Mouse (Mus musculus): ENCODE measurements around the gene Ifitm10. TPM values are rescaled to one million over a fixed set of nuclear protein-coding genes. Genes with fewer than 3 reads are reported as not detected.
"Not testable (repeated sequence)": the region's sequence is repeated elsewhere in the genome, so short reads cannot be mapped to it uniquely, and the experiment has no call there.

Ifitm10 gene
- total and polyA plus RNA-seq, 2 experiments from 2014 or later = 3.9 to 4.0 TPM

DNA sequence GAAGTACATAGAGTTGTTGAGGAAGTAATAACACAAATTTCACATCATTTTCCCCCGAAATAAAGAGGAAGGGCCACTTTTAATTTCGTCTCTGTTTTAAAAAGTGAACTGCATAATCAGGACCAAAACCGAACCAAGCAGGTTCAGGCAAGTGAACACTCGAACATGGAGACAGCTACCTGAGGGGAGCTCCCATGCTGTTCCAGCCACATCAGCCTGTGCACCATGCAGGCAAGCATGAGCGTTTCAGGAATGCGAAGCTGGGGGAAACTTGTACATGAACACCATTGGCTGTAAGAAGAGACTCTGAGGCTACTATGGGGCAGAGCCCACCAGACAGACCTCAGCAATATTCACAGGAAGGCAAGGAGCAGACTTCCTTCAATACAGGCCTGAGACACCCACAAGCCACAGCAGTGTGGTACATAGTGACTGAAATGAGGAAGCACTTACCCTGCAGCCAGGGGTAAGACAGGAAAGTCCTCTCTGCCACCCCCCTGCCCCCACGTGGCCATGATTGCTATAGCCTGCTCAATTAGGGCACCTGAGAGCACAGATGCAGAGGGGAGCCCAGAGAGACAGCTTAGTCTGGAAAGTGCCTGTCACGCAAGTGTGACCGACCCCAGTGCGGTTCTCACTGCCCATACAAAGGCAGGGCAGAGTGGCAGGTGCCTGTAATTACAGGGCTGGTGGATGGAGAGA is 33.1 kb downstream of the Ifitm10 start:
- Histone ChIP-seq H3K9ac (replicated peaks; ENCODE audit: low read depth, low read length) (no peak overlapping the region), H3K9me3 (replicated peaks; ENCODE audit: control insufficient read depth, low read length) (no peaks in the 10 kb centered on the region), H3K4me1 (ENCODE audit: control insufficient read depth, insufficient read depth) (no peaks in the 10 kb centered on the region), H3K27me3 (ENCODE audit: control insufficient read depth, insufficient read depth, low read length) (no peaks in the 10 kb centered on the region), H3K4me3 (ENCODE audit: low read depth, low read length) (no peak overlapping the region), H3K27ac (ENCODE audit: low read depth) (no peak overlapping the region), H3K36me3 (replicated peaks; ENCODE audit: control insufficient read depth, insufficient read depth, low read length) (no peaks in the 10 kb centered on the region), H3K4me2 (ENCODE audit: low read depth, low read length) (no peak overlapping the region)
- DNase-seq (ENCODE audit: low spot score) (no peak), ATAC-seq (ENCODE audit: insufficient read depth, low read depth) (no peak)
- TF ChIP-seq CTCF (IDR thresholded peaks at IDR 0.05; ENCODE audit: low read depth) = no peak
- WGBS = 60% methylated on average over 10 of the region's 10 CpGs

DNA sequence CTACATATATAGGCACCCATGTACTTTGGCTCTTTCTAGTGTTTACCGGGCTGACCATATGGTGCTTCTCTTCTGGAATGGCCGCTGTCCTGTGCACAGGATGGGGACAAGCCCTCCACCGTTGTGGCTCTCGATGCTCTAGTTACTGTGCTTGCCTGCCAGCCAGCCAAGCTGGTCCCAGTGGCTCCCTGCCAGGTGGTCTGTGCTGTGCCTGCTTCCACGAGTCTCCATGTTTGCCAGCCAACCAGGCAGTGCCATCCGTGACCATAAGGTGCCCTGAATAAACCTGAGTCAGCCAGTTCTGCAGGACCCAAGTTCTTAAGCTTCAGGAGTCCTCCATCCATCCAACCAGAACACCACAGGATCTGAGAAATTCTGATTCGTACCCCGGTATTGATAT is 38.4 kb downstream of the Ifitm10 start:
- TF ChIP-seq CTCF (IDR thresholded peaks at IDR 0.05; ENCODE audit: low read depth) (no peak), EP300 (IDR thresholded peaks at IDR 0.05; ENCODE audit: low read depth) (no peak)
- Histone ChIP-seq H3K9me3 (replicated peaks; ENCODE audit: control insufficient read depth, low read length) (no peaks in the 10 kb centered on the region), H3K4me1 (ENCODE audit: control insufficient read depth, insufficient read depth) (peaks cover 12% of the 10 kb centered on the region), H3K36me3 (replicated peaks; ENCODE audit: control insufficient read depth, insufficient read depth, low read length) (no peaks in the 10 kb centered on the region), H3K4me3 (ENCODE audit: low read depth, low read length) (no peak overlapping the region), H3K4me2 (ENCODE audit: low read depth, low read length) (no peak overlapping the region), H3K27me3 (ENCODE audit: control insufficient read depth, insufficient read depth, low read length) (no peaks in the 10 kb centered on the region), H3K9ac (replicated peaks; ENCODE audit: low read depth, low read length) (no peak overlapping the region), H3K27ac (ENCODE audit: low read depth) (no peak overlapping the region)
- DNase-seq (ENCODE audit: low spot score) (no peak), ATAC-seq (ENCODE audit: insufficient read depth, low read depth) (no peak)
- 83% methylated on average over 8 of the region's 8 CpGs for WGBS

DNA sequence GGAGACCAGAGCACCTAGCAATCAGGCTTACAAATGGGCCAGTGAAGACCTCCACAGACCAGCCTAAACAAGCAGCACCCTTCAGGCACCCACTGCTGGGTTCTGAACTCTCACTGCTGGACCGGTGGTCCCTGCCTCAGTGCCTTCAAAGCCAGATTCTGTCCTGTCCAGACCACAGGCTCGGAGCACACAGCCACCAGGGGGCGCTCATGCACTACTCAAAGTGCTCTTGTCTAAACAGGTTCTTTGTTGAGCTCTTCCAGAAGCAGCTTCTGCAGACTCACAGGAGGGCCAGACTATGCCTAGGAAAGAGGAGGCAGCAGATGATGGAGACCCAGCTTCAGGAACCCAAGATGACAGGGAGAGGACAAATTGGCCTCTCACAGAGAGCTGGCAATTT is 39.3 kb downstream of the Ifitm10 start:
- peaks cover 20% of the 10 kb centered on the region for H3K4me1 ChIP-seq (ENCODE audit: control insufficient read depth, insufficient read depth)
- WGBS = 0% methylated on average over 3 of the region's 3 CpGs
- H3K27me3 ChIP-seq (ENCODE audit: control insufficient read depth, insufficient read depth, low read length) = no peaks in the 10 kb centered on the region
- H3K4me3 ChIP-seq (ENCODE audit: low read depth, low read length) = no peak overlapping the region
- H3K4me2 ChIP-seq (ENCODE audit: low read depth, low read length) = no peak overlapping the region
- peak; percentile 86 for DNase-seq (ENCODE audit: low spot score)
- 0 out of 2 replicates have a peak, but pooled peaks have one; percentile 24 for ATAC-seq (ENCODE audit: insufficient read depth, low read depth)
- H3K9ac ChIP-seq (replicated peaks; ENCODE audit: low read depth, low read length) = no peak overlapping the region
- no peaks in the 10 kb centered on the region for H3K36me3 ChIP-seq (replicated peaks; ENCODE audit: control insufficient read depth, insufficient read depth, low read length)
- H3K9me3 ChIP-seq (replicated peaks; ENCODE audit: control insufficient read depth, low read length) = no peaks in the 10 kb centered on the region
- no peak overlapping the region for H3K27ac ChIP-seq (ENCODE audit: low read depth)
- no peak for TF ChIP-seq EP300 (IDR thresholded peaks at IDR 0.05; ENCODE audit: low read depth)
- peak; percentile 96 for TF ChIP-seq CTCF (IDR thresholded peaks at IDR 0.05; ENCODE audit: low read depth)

DNA sequence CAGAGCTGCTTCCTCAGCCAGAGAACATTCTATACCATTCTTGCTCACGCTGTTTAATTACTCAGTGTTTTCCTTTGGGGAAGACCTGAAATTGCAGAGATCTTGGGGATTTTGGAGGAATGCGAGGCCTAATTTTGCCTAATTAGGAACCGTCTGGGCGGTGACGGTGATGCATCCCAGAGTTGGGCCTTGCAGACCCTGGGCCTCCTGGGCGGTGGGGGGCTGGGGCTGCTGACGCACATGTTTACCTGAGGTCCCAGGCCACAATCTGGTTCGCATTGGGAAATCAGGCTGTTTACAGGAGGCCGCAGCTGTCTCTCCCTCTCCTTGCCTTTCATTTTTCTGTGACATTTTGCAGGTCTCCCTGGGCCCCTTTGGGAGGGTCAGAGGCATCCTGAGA is 40.8 kb downstream of the Ifitm10 start:
- H3K9ac ChIP-seq (replicated peaks; ENCODE audit: low read depth, low read length); H3K36me3 ChIP-seq (replicated peaks; ENCODE audit: control insufficient read depth, insufficient read depth, low read length); H3K4me2 ChIP-seq (ENCODE audit: low read depth, low read length); H3K9me3 ChIP-seq (replicated peaks; ENCODE audit: control insufficient read depth, low read length); H3K4me3 ChIP-seq (ENCODE audit: low read depth, low read length); H3K27me3 ChIP-seq (ENCODE audit: control insufficient read depth, insufficient read depth, low read length); H3K27ac ChIP-seq (ENCODE audit: low read depth); ATAC-seq (ENCODE audit: insufficient read depth, low read depth); DNase-seq (ENCODE audit: low spot score): not testable (repeated sequence)
- WGBS = 74% methylated on average over 3 of the region's 9 CpGs
- peaks cover 20% of the 10 kb centered on the region for H3K4me1 ChIP-seq (ENCODE audit: control insufficient read depth, insufficient read depth)

DNA sequence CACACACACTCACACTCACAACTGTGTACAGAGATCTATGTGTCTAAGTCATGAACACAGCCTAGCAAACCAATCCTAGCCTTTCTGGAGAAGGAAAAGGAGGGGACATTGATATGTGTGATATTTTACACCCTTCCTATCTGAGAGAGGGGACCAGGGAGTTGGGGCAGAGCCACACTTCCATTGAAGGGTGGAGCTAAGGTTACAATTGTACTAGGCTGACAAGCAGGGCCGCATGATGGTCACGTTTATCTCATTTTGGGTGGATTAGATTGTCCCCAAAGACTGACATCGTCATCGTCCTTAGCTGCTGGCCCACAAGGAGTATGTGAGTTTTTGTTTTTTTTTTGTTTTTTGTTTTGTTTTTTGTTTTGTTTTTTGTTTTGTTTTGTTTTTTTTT is 42.3 kb downstream of the Ifitm10 start:
- no peak for ATAC-seq (ENCODE audit: insufficient read depth, low read depth)
- H3K9ac ChIP-seq (replicated peaks; ENCODE audit: low read depth, low read length) = no peak overlapping the region
- WGBS = 72% methylated on average over 4 of the region's 4 CpGs
- H3K4me3 ChIP-seq (ENCODE audit: low read depth, low read length) = no peak overlapping the region
- H3K36me3 ChIP-seq (replicated peaks; ENCODE audit: control insufficient read depth, insufficient read depth, low read length) = no peaks in the 10 kb centered on the region
- peaks cover 20% of the 10 kb centered on the region for H3K4me1 ChIP-seq (ENCODE audit: control insufficient read depth, insufficient read depth)
- H3K27ac ChIP-seq (ENCODE audit: low read depth) = peak overlapping the region; percentile 87
- no peak for TF ChIP-seq EP300 (IDR thresholded peaks at IDR 0.05; ENCODE audit: low read depth)
- no peak for TF ChIP-seq CTCF (IDR thresholded peaks at IDR 0.05; ENCODE audit: low read depth)
- no peaks in the 10 kb centered on the region for H3K9me3 ChIP-seq (replicated peaks; ENCODE audit: control insufficient read depth, low read length)
- no peak overlapping the region for H3K4me2 ChIP-seq (ENCODE audit: low read depth, low read length)
- DNase-seq (ENCODE audit: low spot score) = no peak
- H3K27me3 ChIP-seq (ENCODE audit: control insufficient read depth, insufficient read depth, low read length) = no peaks in the 10 kb centered on the region

DNA sequence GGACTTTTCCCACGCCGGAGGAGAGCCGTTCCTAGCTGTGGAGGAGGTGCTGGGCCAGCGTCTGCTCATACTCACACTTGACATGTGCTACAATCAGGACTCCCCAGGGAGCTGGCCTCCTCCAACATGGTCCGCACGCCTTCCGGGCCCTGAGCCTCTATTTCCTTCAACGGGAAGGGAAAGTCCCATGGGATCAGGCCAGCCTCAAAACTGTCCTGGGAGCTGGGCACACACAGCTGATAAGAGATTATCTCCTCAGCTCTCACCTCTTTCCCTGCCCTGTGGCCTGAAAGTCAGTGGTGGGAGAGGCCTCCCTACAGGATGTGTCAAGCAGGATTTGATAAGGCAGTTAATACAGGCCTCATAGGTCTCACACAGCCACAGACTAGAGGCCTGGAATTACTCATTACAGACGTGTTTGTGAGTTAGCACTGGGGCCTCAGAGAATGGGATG is 43.3 kb downstream of the Ifitm10 start:
- peaks cover 20% of the 10 kb centered on the region for H3K4me1 ChIP-seq (ENCODE audit: control insufficient read depth, insufficient read depth)
- DNase-seq (ENCODE audit: low spot score) = peak; percentile 92
- H3K9me3 ChIP-seq (replicated peaks; ENCODE audit: control insufficient read depth, low read length) = no peaks in the 10 kb centered on the region
- ATAC-seq (ENCODE audit: insufficient read depth, low read depth) = peak; percentile 88
- H3K4me3 ChIP-seq (ENCODE audit: low read depth, low read length) = no peak overlapping the region
- WGBS = 5% methylated on average over 9 of the region's 9 CpGs
- no peak overlapping the region for H3K9ac ChIP-seq (replicated peaks; ENCODE audit: low read depth, low read length)
- H3K27me3 ChIP-seq (ENCODE audit: control insufficient read depth, insufficient read depth, low read length) = no peaks in the 10 kb centered on the region
- no peak overlapping the region for H3K4me2 ChIP-seq (ENCODE audit: low read depth, low read length)
- H3K27ac ChIP-seq (ENCODE audit: low read depth) = peak overlapping the region; percentile 87
- TF ChIP-seq EP300 (IDR thresholded peaks at IDR 0.05; ENCODE audit: low read depth) (peak; percentile 95), CTCF (IDR thresholded peaks at IDR 0.05; ENCODE audit: low read depth) (no peak)
- H3K36me3 ChIP-seq (replicated peaks; ENCODE audit: control insufficient read depth, insufficient read depth, low read length) = no peaks in the 10 kb centered on the region

All from heart, postnatal 0 days (tissue).